Mouse (Mus musculus) cortical plate, adult 2 months (tissue): ENCODE data around the gene Cdh15. TPM values are rescaled to one million over a fixed set of nuclear protein-coding genes. Genes with fewer than 3 reads are reported as not detected.

Source experiments
- H3K27ac ChIP-seq: fragments of 200-500 bp; 2 replicates; pipeline ENCODE4 v1.5.1; 2012; ENCODE audit warnings: low read length, control low read depth, inconsistent platforms; ENCODE audit not compliant: insufficient read depth
- H3K4me1 ChIP-seq: fragments of 200-500 bp; 2 replicates; pipeline ENCODE4 v1.6.1; 2011; ENCODE audit warnings: low read length; ENCODE audit not compliant: control insufficient read depth, insufficient read depth
- H3K4me3 ChIP-seq: fragments of 200-500 bp; 2 replicates; pipeline ENCODE4 v1.5.1; 2011; ENCODE audit warnings: mild to moderate bottlenecking, low read length, control low read depth; ENCODE audit not compliant: insufficient read depth
- CTCF ChIP-seq: fragments of 200-500 bp; IDR thresholded peaks from 2 replicates; pipeline ENCODE4 v1.5.1; 2011; ENCODE audit warnings: mild to moderate bottlenecking, control low read depth, low read length; ENCODE audit not compliant: insufficient read depth; ENCODE audit errors: extremely low read depth
- POLR2A ChIP-seq: fragments of 200-500 bp; IDR thresholded peaks from 2 replicates; pipeline ENCODE4 v1.6.1; 2011; ENCODE audit warnings: mild to moderate bottlenecking, low read length, control low read depth; ENCODE audit not compliant: insufficient read depth; ENCODE audit errors: extremely low read depth
- polyA plus RNA-seq: library from polyadenylated mRNA; depleted of rRNA; stranded (reverse); fragments of >200 nt; gene quantifications from 2 replicates; pipeline ENCODE4 v1.2.3, GENCODE M21; 2012

The Cdh15 gene
- polyA plus RNA-seq, 1 experiment: 1.1 TPM

DNA sequence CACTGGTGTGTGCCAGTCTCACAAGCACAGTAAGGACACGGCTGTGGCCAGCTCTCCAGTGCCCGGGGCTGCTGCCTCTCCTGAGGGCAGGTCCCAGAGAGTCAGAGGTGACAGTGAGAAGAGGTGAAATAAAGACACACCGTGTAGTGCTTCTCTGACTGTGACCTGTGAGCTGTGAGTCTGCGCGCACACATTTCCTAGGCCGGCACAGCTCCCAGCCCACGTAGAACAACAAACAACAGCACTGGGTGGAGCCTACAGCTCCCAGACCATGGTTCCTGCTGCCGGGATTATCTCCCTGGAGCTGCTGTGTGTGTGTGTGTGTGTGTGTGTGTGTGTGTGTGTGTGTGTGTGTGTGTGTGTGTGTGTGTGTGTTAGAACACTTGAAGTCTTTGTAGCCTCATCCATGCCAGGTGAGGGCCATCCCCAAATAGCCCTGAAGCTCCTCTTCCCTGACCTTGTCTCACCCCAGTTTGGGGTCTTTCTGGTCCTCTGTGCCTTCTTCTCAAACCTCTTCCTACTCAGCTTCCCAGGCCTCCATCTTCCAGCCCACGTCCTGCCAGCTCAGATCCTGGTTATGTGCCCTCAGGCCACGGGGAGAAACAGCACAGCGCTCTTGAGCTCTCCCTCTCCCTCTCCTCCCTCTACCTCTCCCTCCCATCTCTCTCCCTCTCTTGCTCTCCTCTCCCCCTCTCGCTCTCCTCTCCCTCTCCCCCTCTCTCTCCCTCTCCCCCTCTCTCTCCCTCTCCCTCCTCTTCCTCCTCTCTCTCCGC, 29.9 kb upstream of the Cdh15 start:
- no peaks in the 10 kb centered on the region for H3K4me1 ChIP-seq
- TF ChIP-seq POLR2A: no peak
- TF ChIP-seq CTCF: no peak
- no peak overlapping the region for H3K27ac ChIP-seq
- no peak overlapping the region for H3K4me3 ChIP-seq

DNA sequence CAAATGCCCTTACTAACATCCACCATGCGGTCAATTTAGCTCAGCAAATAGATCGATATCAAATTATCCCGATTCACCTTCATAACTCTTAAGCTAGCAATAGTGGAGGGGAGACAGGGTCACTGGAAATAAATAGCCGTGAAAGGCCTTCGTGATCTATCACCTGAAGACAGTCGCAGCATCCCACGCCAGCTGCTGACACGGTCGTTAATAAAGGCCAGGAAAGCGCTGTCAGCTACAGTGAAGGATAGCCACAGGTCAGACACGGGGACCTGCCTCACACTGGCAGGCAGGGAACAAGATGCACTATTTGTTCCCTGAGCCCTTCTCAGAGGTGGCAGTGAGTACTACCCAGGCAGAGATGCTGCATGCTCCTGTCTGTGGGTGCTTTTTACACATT, 28.0 kb upstream of the Cdh15 start:
- H3K27ac ChIP-seq: no peak overlapping the region
- TF ChIP-seq CTCF: no peak
- TF ChIP-seq POLR2A: no peak
- H3K4me1 ChIP-seq: no peaks in the 10 kb centered on the region
- H3K4me3 ChIP-seq: no peak overlapping the region

DNA sequence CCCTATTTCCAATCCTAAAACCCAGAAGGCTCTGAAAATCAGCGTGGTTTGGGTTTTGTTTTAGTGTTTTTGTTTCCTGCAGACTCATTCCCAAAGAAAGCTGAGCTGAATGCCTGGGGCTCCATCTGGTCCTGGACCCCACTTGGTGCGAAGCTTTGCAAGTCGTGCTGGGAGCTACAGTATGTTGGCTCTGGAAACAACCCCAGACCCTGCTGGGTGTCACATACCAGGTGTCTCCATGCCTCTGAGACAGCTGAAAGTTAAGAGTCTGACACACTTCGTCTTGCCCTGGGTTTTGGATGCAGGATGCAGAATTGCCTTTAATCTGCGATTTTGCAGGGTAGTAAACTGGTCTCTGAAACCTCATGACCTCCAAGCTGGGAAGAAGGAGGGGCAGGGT, 23.2 kb upstream of the Cdh15 start:
- TF ChIP-seq POLR2A: no peak
- no peak for TF ChIP-seq CTCF
- no peak overlapping the region for H3K27ac ChIP-seq
- no peaks in the 10 kb centered on the region for H3K4me1 ChIP-seq
- no peak overlapping the region for H3K4me3 ChIP-seq

DNA sequence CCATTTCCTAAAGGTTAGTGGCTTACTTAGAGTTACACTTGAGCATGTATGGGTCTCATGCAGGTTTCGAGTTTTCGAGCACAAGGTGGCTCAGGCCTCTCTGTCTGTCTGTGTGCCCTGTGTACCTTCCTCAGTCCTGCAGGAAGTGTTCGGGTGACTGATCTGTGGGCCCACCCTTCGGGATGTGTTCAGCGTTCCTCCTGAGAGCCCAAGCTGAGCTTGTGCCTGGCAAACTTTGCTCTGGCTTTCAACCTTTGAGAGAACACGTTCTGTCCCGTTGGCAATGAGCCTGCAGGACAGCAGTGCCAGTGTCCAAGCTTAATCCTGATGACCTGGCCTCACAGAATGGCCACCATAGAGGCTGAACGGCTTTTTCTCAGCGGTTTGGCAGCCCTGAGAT, 22.8 kb upstream of the Cdh15 start:
- H3K4me1 ChIP-seq: no peaks in the 10 kb centered on the region
- no peak overlapping the region for H3K4me3 ChIP-seq
- TF ChIP-seq CTCF (no peak), POLR2A (no peak)
- H3K27ac ChIP-seq: no peak overlapping the region

DNA sequence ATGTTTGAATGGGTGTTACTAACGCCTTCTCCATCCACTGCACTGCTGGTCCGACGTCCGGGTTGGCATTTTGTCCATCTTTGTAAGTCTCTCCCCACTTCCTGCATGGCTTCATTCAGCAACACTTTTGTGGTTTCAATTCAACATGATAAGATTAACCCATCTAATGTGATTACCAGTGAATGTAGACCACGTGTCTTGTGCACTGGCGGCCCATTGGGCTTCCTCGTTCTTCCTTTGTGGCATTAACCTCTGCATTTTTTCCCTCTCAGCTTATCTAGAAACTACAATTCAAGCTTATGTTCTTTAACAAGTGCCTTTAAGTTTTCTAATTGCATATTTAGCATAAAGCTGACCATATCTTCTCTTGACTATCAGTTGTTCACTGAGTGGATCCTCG, 22.4 kb upstream of the Cdh15 start:
- TF ChIP-seq CTCF: no peak
- H3K4me1 ChIP-seq: no peaks in the 10 kb centered on the region
- H3K27ac ChIP-seq: no peak overlapping the region
- H3K4me3 ChIP-seq: no peak overlapping the region

DNA sequence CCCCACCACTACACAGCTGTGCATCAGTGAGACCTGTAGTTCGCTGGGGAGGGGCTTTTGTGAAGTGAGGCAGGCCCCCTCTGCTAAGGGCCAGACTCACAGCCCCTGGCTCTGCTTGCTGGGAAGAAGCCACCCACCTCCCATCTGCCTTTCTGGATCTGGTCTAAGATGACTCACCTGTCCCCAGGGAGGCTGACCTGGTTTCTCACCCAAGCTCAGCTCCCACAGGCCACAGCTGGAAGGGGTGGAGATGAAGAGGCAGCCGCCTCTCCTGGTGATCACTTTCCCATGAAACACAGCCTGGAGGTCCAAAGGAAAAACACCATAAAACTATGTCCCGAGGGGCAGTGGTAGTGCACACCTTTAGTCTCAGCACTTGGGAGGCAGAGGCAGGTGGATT, 18.4 kb upstream of the Cdh15 start:
- Histone ChIP-seq H3K4me1 (no peaks in the 10 kb centered on the region), H3K27ac (no peak overlapping the region), H3K4me3 (no peak overlapping the region)
- TF ChIP-seq POLR2A (no peak), CTCF (no peak)

DNA sequence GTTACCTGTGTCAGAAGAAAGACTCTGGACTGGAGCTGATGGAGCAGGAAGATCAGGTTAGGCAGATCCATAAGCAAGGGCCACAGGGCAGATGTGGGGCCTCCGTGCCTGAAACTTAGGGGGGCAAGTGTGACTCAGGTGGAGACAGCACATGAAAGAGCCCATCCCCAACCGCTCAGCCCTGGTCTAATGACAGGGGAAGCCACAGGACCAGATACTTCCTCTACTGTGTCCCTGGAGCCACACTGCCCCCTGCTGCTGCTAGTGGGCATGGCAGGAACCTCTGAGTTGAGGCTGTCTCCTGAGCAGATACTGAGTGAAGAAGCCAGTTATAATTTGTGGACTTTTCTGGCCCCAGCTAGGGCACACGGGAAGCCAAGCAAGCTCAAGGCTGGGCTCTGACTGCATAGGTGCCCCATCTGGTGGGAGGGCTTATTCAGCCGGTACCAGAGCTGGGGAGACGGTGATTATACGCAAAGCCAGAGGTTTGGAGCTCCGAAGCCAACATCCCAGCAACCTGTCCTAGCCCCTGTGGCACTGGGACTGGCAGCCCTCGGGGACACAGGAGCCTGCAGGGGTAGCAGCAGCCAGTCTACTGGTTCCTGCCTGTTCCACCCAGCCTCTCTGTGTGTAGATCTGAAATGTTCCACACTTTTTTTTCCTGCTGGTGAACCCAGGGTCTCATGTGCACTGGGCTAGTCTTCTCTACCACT, 17.3 kb upstream of the Cdh15 start:
- Histone ChIP-seq H3K27ac (no peak overlapping the region), H3K4me1 (no peaks in the 10 kb centered on the region), H3K4me3 (no peak overlapping the region)
- TF ChIP-seq POLR2A (no peak), CTCF (peak; percentile 99)

DNA sequence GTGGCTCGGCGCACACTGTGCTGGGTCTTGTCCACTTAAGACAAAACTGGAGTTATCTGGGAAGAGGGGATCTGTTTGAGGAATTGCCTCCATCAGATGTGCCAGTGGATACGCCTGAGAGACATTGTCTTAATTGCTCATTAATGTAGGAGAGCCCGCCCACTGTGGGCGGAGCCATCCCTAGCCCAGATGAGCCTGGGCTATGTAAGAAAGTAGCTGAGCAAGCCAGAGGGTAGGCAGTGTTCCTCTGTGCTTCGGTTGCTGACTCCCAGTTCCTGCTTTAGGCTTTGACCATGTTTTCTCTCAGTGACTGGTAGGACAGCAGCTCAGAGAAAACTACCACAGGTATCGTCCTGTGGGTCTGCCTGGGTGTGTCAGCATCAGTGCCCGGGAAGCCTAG, 13.3 kb upstream of the Cdh15 start:
- Histone ChIP-seq H3K4me3 (no peak overlapping the region), H3K27ac (no peak overlapping the region), H3K4me1 (no peaks in the 10 kb centered on the region)
- TF ChIP-seq POLR2A: no peak
- no peak for TF ChIP-seq CTCF

DNA sequence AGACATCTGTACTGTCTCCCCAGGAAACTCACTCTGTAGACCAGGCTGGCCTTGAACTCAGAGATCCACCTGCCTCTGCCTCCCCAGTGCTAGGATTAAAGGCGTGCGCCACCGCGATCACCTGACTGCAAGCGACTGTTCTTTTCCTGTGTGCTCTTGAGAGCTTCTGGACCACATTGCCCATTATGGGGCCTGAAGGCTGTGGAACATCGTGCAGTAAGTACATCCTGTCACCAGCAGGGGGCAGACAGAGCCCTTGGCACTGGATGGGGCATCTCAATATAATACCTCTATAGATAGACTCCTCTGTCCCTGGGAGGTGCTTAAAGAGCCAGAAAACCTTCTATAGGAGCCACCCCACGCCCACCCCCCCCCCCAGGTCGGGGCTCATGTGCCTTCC, 12.8 kb upstream of the Cdh15 start:
- H3K27ac ChIP-seq: no peak overlapping the region
- no peak overlapping the region for H3K4me3 ChIP-seq
- H3K4me1 ChIP-seq: no peaks in the 10 kb centered on the region
- TF ChIP-seq CTCF (peak; percentile 87), POLR2A (no peak)

DNA sequence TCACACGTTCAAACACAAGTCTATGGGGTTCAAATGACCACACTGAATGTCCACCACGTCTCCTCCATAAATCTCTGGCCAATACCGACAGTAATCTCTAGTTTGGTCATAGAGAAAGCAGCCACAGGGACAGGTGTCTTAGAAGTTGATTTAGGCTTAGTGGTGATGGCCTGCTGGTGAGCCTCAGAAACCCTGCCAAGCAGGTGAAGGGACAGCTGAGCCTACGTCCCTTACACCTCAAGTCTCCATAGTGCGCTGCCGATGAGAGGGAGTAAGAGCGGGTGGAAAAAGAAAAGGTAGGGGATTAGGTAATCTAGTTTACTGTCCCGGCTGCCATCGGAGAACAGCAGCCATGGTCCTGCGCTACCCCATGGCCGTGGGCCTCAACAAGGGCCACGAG, 11.6 kb upstream of the Cdh15 start:
- Histone ChIP-seq H3K4me3 (no peak overlapping the region), H3K27ac (no peak overlapping the region), H3K4me1 (no peaks in the 10 kb centered on the region)
- TF ChIP-seq POLR2A (no peak), CTCF (no peak)
